Mouse (Mus musculus): ENCODE measurements around the gene Dao. TPM values are rescaled to one million over a fixed set of nuclear protein-coding genes. Genes with fewer than 3 reads are reported as not detected.
A peak's percentile ranks its signal among the peaks of the same experiment; 100 is the strongest.

Dao gene
- total RNA-seq, 1 experiment from 2014 or later, result not detected

DNA sequence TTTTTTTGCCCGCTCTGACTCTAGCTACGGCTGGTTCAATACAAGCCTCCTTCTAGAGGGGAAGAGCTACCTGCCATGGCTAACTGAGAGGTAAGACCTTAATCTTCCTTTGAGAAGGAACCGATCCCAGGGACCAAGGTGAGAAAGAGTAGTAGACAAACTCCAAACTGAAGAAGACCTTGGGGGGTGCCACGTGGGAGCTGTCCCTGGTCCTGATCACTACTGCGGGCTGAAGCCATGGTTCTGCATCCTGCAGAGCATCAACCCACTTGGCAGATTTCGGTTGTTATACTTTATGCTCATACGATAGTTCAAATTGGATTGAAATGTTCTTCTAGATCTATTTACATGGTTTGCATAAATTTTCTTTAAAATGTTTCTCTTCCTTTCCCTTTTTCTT lies 11.6 kb downstream of the Dao start:
- ATAC-seq (replicated peaks; ENCODE audit: low read depth, poor library complexity, severe bottlenecking), result no peak

DNA sequence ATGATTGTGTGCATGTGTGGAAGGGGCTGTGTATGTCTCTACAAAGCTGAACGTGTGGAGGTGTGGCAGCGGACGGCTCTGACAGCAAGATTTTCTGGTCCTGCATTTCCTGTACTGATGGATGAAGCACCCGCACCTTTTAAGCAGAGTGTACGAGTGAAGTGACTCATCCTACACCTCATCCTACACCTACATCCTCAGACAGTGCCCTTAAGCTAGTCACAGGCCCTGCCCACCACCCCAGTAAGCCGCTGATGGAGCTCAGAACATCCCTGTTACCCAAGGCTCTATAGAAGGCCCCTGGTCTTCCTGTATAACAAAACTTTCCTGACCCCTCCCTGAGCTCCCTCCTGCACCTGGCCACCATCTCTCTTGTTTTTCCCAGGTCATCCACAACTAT lies 20.9 kb downstream of the Dao start:
- no peak for ATAC-seq (replicated peaks; ENCODE audit: low read depth, poor library complexity, severe bottlenecking)

DNA sequence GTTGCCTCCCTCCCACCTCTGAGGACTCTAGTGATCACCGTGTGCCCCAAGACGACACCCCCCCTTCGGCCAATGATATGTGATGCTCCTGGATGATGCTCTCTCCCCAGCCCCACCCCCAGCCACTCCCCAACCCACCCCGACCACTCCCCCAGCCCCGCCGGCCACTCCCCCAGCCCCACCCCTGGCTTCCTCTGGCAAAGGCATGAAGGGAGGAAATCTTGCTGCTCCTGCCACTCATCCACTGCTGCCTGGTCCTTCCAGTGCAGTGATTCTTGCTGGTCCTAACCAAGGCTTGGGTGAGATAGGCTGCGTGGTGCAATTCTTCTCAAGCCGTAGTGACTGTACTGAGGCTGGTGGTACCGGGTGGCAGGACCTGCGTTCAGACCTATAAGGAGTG lies 21.4 kb downstream of the Dao start:
- ATAC-seq (replicated peaks; ENCODE audit: low read depth, poor library complexity, severe bottlenecking), result no peak

DNA sequence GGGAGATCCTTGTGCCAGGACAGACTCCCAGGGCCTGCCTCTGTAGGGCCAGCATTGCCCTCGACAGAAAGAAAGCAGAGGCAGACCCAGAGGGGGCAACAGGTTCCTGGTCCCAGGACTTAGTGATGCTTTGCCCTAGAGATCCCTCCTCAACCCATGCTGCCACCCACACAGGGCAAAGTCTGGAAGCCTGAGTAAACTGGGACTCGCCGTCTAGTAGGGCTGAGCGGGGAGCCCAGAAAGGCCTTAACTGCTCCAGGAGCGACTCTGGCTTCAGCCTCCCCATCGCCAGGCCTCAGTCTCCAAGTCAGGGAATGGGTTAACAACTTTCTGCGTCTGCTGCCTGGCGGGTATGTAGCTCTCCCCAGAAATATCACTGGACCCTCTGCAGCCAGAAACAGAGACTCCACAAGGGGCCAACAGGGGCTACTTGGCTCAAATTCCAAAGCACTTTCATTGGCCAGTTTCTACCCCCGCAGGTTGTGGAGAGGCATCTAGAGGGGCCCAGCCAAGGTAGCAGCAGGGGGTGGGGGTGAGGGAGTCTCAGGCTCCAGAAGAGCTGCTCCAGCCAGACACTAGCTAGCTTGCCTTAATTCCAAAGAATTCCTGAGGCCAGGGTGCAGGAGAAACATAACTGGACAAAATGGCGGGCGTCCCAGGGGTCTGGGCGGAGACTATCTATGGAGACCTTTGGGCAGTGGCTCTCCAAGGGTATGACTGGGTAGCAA lies 23.9 kb downstream of the Dao start:
- ATAC-seq (replicated peaks; ENCODE audit: low read depth, poor library complexity, severe bottlenecking), result no peak

DNA sequence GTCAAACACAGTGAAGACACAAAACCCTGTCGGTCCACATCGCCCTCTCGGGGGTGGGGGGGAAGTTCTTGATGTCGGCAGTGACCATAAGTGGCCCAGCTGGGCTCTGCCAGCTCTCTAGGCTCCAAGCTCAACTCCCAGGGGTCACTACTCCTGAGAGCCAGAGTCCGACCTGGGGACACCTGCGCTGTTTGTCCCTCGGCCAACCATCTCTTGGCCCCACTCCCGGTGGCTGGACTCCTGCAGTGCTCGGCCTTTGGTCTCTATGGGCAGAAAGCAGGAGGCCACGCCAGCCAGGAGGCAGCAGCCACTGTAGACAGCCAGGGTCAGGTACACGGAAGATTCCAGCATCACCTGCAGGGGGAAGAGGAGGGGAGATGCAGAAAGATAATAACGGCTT lies 24.6 kb downstream of the Dao start:
- ATAC-seq (replicated peaks; ENCODE audit: low read depth, poor library complexity, severe bottlenecking), result no peak

DNA sequence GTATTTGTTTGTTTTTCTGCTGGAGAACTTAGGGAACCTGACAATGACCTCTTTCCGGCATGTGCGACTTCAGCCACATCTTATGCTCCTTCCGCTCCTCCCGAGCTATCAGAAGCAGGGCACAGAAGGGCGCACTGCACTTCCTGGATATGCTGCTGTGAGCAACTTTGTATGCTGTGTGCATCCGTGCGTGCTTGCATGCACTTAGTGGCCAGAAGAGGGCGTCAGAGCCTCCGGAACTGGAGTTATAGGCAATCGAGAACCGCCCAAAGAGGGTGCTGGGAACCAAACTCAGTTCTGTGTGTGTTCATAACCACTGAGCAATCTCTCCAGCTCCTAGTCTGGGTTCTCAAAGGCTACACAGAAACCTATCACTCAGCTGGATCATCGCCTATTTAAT lies 27.1 kb downstream of the Dao start:
- ATAC-seq (replicated peaks; ENCODE audit: low read depth, poor library complexity, severe bottlenecking), result no peak

DNA sequence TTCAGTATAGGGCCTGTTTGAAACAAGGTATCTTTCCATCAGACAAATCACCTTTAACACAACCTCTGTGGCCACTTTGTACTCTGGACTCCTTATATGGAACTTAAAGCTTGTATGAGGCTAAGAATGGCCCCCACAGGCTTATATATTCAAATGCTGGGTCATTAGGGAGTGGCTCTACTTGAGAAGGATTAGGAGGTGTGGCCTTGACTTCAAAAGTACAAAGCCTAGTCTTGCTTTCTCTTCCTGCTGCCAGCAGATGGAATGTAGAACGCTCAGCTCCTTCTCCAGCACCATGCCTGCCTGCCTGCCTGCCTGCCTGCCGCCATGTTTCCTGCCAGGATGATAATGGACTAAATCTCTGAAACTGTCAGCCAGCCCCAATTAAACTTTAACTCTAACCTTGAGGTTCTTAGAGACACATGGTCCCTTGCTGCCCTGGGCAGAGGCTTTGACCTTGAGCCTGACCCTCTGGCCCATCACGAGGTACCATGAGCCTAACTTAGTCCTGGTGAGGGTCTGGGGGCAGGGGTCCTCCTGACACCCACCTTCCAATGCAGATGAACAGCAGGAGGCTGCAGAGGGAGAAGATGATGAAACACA lies 28.8 kb downstream of the Dao start:
- ATAC-seq (replicated peaks; ENCODE audit: low read depth, poor library complexity, severe bottlenecking), result no peak

DNA sequence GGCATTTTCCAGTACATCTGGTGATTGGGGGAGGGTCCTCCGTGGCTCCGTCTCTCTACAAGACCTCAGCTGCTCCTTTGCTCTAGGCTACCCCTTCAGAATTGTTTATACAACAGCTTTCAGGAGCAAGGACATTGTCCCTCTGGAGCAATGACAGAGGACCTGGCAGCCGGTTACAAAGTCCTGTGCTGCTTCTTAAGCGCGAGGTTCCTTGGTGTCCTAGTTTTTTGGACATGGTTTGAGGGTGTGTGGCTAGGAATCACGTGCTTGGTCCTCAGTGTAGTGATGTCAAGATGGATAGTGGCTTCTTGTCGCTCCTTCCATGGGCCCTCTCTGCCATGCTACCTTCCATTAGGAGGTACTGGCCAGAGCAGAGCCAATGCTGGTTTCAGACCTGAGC lies 30.9 kb downstream of the Dao start:
- no peak for ATAC-seq (replicated peaks; ENCODE audit: low read depth, poor library complexity, severe bottlenecking)

DNA sequence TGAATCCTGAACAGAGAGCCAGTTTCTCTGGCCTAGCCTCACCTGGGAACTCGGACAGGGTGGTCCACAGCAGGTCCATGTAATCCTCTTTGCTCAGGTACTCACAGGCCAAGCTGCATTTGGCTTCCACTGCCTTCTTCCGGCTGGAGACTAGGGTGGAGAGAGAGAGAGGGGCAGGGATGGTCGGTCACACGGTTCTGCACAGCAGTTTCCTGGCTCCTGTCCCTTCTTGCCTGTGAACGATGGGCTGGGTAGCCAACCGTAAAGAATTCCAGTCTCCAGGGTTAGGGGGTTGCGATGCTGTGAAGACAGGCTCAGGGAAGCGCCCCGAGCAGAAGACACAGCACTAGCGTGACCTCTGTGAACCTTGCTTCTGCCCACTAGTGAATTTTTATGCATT lies 31.6 kb downstream of the Dao start:
- no peak for ATAC-seq (replicated peaks; ENCODE audit: low read depth, poor library complexity, severe bottlenecking)

DNA sequence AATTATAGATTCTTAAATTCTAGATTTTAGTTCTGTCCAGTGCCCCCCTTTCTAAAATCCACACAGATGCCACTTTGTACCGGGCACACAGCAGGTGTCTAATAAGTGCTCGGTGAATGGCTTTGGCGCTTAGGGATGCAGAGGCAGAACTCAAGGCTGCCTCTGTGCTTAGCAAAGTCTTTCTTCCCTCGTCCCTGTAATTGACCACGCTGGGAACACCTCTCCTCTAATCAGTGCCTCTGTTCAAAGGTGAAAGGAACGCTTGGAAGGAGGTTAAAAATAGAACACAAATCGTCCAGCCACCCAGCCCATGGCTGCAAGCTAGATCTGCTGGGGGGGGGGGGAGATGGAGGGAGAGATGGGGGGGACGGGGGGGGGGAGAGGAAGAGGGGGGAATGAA lies 37.0 kb downstream of the Dao start:
- no peak for ATAC-seq (replicated peaks; ENCODE audit: low read depth, poor library complexity, severe bottlenecking)

DNA sequence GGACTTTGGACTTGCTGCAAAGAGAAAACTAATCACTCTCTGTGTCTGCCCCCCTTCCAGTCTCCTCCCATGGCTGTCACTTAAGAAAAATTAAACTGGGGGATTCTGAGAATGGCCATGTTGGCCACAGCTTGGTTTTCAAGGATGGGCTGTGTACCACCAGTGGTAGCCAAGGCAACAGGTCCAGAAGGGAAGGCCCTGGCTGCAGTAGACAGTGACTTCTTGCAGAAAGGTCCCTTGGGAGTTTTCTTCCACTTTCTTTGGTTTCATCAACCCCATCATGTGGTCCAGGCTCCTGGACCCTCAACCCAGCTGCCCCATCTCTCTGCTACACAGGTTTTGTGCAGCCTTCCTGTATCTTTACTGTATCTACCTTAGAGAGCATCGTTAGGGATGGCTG lies 37.4 kb downstream of the Dao start:
- no peak for ATAC-seq (replicated peaks; ENCODE audit: low read depth, poor library complexity, severe bottlenecking)

DNA sequence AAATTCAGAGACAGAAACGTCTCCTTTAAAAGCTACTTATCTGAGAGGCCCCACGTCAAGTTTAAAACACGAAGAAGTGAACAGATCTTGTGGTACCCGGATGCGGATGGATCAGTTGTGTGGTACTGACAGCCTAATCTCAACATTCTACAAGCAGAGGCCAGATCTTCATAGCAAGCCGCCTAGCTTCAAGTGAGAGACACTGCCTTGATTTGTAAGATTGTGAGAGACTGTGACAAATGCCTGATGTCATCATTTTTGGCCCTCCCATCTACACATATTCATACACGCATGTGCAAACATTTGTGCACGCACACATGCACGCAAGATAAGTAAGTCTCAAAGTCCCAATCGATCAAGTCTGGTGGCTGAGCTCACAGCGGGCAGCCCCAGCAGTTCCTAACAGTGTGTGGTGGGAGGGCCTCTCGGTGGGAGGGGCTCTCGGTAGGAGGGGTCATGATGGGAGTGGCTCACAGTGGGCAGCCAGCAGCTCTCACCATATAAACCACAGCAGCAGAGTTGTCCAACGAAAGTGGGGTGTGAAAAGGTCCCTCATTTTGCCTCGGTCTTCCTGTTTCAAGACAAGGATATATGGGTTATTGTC lies 37.9 kb downstream of the Dao start:
- ATAC-seq (replicated peaks; ENCODE audit: low read depth, poor library complexity, severe bottlenecking), result peak; percentile 97

DNA sequence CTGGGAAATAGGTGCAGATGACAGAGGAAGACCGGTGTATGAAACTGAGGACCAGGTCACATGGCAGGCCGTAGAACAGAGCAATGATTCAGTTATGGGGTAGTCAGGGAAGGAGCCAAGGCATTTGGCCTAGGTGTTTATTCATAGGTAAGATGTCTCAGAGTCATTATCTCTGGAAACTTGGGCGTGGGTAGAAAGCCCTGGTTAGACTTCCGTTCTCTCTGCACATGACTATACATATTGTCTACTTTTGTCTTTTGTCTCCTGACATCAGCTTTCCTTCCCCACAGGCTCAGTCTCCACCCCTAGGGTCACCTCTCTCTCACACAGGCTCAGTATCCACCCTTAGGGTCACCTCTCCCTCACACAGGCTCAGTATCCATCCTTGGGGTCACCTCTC lies 40.3 kb downstream of the Dao start:
- no peak for ATAC-seq (replicated peaks; ENCODE audit: low read depth, poor library complexity, severe bottlenecking)

DNA sequence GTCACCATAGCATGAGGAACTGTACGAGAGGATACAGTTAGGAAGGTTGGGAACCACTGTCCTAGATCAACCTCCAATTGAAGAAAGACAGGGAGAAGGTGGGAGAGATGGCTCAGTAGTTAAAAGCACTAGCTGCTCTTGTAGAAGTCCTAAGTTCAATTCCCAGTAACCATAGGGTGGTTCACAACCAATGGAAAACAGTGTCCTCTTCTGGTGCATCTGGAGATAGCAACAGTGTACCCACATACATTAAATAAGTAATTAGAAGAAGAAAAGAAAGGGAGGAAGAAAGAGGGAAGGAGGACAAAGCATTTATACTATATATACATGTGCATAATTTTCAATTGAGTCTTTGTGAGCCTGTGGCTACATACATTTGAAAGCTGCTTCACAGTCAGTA lies 41.6 kb downstream of the Dao start:
- no peak for ATAC-seq (replicated peaks; ENCODE audit: low read depth, poor library complexity, severe bottlenecking)

DNA sequence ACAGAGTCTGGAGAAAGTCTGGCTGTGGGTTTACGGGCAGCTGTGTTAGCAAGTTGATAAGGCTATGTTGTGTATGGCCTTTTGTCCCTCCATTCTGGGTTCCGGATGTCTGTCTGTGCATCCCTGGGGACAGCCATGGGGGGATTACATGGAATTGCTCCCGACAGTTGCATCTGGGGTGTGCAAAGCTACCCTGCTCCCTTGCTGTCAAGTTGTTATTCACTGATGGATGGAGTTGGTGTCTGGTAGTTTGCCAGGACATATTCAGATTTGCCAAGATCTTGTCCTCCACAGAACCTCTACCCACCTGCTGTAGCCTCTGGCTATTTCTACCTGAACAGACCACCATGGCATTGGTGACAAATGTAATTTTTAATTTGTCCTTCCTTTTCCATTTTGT lies 42.6 kb downstream of the Dao start:
- ATAC-seq (replicated peaks; ENCODE audit: low read depth, poor library complexity, severe bottlenecking), result no peak

DNA sequence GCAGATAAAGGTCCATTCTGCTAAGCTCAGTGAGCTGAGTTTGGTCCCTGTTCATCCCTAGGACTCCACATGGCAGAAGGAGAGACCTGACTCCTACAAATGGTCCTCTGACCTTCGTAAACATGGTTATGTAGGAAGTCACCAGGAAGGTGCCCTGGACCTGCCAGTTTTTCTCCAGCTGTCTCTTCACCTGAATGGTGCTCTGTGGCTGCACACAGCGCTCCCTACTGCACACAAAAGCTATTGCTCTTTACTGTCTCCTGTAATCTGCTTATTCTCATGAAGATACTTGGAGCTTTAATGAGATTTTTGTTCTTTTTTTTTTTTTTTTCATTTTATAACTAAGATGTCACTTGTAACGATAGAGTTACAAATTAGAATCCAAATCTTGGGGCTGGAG lies 43.1 kb downstream of the Dao start:
- no peak for ATAC-seq (replicated peaks; ENCODE audit: low read depth, poor library complexity, severe bottlenecking)

DNA sequence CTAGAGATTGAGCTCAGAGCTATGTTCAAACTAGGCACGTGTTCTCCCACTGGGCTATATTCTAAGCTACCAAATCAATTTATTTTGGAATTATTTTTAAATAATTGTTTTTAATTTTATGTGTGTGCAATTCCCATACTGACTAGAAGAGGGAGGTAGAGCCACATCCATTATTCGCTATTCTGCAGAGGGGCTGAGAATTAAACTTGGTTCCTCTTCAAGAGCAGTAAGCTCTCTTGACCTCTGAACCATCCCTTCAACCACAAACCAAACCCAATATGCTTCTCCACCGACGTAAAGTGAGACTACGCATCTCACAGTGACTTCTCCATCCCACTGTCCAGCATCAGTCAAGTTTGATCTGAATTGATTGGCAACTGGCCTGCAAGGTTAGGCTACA lies 43.7 kb downstream of the Dao start:
- ATAC-seq (replicated peaks; ENCODE audit: low read depth, poor library complexity, severe bottlenecking), result no peak

DNA sequence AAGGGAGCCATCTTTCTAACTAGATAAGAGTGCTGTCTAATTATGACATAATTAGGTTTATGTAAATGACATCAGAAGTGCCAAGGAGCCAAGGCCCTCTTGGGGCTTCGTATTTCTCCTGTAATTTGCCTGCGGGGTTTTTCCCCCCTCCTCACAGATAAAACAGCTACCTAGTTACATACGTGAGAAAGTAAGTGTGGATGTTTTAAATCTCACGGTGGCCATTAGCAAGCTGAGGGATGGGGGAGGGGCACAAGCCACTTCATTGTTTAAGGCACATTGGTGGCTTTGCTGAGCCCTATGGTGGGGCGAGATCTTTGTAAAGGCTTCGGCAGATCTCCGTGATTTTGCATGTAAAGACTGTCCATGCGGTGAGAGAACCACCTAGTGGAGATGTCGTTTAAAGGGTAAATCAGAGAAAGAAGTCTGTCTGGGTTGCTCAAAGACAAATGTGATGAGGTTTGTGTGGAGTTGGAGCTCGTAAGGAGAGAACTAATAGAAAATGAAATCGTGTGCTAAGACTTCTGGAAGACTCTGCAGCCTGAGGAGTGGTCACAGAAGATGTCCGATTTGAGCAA lies 45.3 kb downstream of the Dao start:
- no peak for ATAC-seq (replicated peaks; ENCODE audit: low read depth, poor library complexity, severe bottlenecking)

DNA sequence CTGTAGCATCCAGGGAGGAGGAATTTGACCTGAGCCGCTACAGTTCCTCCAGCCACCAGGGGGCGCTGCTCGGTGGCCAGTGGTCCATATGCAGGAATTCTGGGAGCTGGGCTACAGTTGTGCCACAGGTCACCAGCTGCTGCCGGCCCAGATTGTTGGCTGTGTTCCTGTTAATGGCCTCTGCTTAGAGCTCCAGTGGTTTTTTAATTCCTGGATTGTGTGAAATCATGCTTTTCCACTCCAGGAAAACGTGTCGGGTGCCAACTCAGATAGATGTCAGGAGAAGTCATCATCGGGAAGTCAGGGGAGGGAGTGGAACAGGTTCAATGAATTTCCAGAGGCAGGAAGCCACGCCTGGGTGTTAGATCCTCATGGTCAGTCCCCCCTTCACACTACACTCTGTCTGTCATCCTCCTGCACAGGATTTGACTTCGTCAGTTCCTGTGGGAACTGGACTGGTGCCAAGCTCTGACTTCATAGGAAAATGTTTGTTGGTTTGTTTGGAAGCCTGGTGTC lies 48.8 kb downstream of the Dao start:
- peak; percentile 60; the same call in 1 of the 2 replicates for ATAC-seq (replicated peaks; ENCODE audit: low read depth, poor library complexity, severe bottlenecking)

DNA sequence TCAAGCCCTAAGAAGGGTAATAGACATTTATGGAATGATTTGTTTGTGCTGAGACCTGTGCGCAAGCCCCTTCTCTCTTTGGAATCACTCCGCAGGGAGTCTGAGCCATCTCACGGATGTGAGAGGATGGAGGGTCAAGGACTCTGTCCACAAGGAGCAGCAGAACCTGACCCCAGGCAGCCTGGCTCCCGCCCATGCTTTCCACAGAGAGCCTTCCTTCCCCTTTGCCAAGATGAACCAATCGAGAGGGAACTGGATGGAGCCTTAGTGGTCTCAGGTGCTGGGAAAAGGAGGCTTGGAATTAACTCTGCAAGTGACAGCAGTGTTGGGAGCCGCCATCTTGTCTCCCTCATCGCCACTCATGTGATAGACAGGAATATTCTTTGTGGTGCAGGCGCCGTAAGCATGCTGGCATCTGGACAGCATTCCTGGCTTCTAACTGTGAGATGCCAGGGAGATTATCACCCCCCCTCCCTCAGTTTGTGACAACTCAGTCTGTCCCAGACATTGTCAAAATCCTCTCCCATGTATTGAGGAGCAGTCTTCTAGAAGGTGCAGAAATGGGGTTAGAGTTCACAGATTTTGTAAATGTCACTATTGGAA lies 53.7 kb downstream of the Dao start:
- ATAC-seq (replicated peaks; ENCODE audit: low read depth, poor library complexity, severe bottlenecking), result no peak

DNA sequence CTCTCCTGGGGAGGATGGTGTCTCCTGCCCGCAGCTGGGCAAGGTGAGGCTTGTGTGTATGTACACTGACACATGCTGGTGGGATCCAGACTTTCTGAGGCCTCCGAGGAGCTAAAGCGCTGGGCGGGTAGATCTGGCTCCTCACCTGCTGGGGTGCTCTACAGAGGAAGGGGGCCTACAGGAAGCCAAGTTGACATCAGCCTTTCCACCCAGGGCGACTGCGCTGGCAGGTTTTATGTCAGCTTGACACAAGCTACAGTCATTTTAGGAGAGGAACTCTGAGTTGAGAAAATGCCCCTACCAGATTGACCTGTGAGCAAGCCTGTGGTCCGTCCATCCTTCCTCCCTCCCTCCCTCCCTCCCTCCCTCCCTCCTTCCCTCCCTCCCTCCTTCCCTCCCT lies 58.2 kb downstream of the Dao start:
- no peak for ATAC-seq (replicated peaks; ENCODE audit: low read depth, poor library complexity, severe bottlenecking)
